Mouse (Mus musculus) frontal cortex, postnatal 25 days (tissue): ENCODE measurements at regions not wholly inside any gene's neighbourhood (a gene's known extent, or its start where the extent isn't known, plus 50 kb on each side); places are given as distances from the start of the nearest gene placed in this dataset.

ENCODE experiments used
- DNase-seq, 2 experiments: peaks; one replicate each; pipeline ENCODE4 v3.0.0; 2022; ENCODE audit warnings: low spot score in 2 of 2

DNA sequence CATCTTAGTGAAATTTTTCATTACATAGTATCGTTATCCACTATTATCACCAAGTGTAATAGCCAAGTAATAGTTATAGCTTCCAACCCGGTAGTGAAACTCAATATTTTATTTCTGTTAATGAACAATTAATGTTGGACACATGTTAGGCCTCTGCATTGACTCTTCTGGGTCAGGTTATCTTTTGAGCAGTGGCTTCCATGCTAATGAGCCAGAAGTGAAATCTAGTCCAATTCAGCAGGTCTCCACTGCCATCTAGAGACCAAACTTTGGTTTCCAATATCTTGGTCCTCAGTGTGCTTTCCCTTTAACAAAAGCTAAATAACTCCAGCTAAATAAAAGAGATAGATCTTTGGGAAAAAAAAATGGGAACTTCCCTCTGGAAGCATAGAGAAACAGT lies 258.9 kb upstream of the Aldoart1 start:
- DNase-seq, result peak in 1 of 2 experiments; percentile 4
